Mouse (Mus musculus) Patski (cell line): ENCODE data around the gene Jpt2. TPM values are rescaled to one million over a fixed set of nuclear protein-coding genes. Genes with fewer than 3 reads are reported as not detected.
"Not testable (repeated sequence)": the region's sequence is repeated elsewhere in the genome, so short reads cannot be mapped to it uniquely, and the experiment has no call there.

ENCODE experiments used
- ATAC-seq: fragments of 100-300 bp; one replicate; pipeline ENCODE4 v1.8.0; 2021
- CTCF ChIA-PET: fragments of 350-600 bp; sonication (Branson Sonifier 250); formaldehyde crosslinking; loops from one replicate; lab custom pipeline; 2022; ENCODE audit warnings: inconsistent platforms; lab: Charles Lee
- POLR2A ChIA-PET: fragments of 350-600 bp; sonication (Branson Sonifier 250); formaldehyde crosslinking; loops from one replicate; lab custom pipeline; 2022; ENCODE audit warnings: antibody characterized with exemption, inconsistent platforms; lab: Charles Lee
- DNase-seq: peaks from one replicate; pipeline ENCODE4 v3.0.0-alpha.2; 2011; ENCODE audit warnings: low read depth, low spot score
- H3K27me3 ChIP-seq: fragments of 371-371 bp; one replicate; pipeline ENCODE4 v1.5.1; 2021
- CTCF ChIP-seq: fragments of 100-300 bp; IDR thresholded peaks from one replicate; pipeline ENCODE4 v1.5.1; 2021
- in situ Hi-C: fragments of 300-500 bp; cut with MboI; formaldehyde crosslinking; loops from 3 replicates; pipeline ENCODE4 v1.11.1; 2018; ENCODE audit warnings: low pct_unique_long_range_greater_than_20kb, mixed read lengths
- polyA plus RNA-seq: library from polyadenylated mRNA; unstranded; gene quantifications from one replicate; pipeline ENCODE4 v1.2.3, GENCODE M21; 2021

Jpt2 gene
- polyA plus RNA-seq, 1 experiment from 2014 or later = 50.2 TPM

DNA sequence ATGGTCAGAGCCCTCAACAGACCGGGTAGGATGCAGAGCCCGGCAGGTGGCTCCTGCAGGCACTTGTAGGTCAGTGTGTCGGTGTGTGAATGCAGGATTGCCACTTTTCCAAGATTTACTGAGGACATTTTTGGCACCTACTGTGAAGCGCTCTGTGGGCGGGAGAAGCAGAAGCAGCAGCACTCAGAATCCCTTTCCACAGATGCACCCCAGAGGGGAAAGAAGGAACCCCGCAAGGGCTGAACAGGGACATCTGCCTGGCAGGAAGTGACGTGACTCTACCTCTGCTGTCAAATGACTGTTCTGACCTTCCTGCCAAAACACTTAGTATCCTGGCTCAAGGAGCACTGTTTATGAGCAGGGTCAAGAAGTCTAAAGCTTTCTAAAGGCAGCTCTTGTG lies 17.5 kb downstream of the Jpt2 start:
- no peak for DNase-seq
- no peak for ATAC-seq
- no peaks in the 10 kb centered on the region for H3K27me3 ChIP-seq
- in situ Hi-C loops = no loop called here
- ChIA-PET POLR2A (no interaction called here), CTCF (interaction anchor here (0.7 to 1.0 kb wide), 3 partner anchors 7 to 38 kb away, joined by 3 read pairs; no protein-coding TSS in a partner anchor)
- no peak for TF ChIP-seq CTCF

DNA sequence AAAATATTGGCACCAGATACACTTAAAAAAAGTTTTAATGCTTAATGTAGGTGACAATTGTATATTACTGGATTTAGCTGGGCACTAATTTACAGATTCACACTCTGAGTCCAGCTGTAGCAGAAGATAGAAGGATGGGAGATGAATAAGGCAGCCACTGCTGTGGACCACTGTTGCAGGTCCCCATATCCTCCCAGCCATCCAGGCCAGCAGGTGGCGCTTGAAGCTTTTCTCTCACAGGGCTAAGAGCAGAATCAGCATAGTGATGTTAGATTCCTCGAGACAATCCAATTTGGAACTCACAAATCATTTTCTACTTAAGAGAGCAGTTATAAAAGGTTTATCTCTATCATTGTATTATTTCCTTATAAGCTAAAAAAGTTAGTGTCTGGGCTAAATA lies 18.0 kb downstream of the Jpt2 start:
- H3K27me3 ChIP-seq, DNase-seq, POLR2A ChIA-PET, in situ Hi-C loops: not testable (repeated sequence)
- peak; percentile 73 for TF ChIP-seq CTCF
- CTCF ChIA-PET = interaction anchor here (0.7 to 1.0 kb wide), 4 partner anchors 8 to 39 kb away, joined by 3 to 6 read pairs (median 3); no protein-coding TSS in a partner anchor
- ATAC-seq = peak; percentile 57

DNA sequence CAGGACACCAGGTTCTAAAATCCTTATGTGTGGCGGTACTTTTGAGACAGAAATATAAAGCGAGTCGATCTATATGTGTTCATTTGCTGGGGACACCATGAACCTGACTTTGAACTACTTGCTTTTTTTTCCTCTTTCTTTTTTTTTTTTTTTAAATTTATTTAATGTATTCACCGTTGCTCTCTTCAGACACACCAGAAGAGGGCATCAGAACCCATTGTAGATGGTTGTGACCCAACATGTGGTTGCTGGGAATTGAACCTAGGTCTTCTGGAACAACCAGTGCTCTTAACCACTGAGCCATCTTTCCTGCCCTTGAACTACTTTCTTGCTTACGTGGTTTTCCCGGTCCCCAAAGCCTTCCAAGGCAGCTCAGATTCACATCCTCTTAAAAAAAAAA lies 23.2 kb downstream of the Jpt2 start:
- DNase-seq (no peak), ATAC-seq (no peak)
- POLR2A ChIA-PET = interaction anchor here (0.6 kb wide), 1 partner anchor 126 kb away, joined by 3 read pairs; no protein-coding TSS in a partner anchor
- no peaks in the 10 kb centered on the region for H3K27me3 ChIP-seq
- TF ChIP-seq CTCF = no peak
- in situ Hi-C loops = loop anchor here (5.0 kb wide), 1 partner anchor 80 kb away; the partner anchor contains the start of genes Cramp1l and Ift140
- CTCF ChIA-PET = interaction anchor here (1.6 kb wide), 1 partner anchor 23 kb away, joined by 3 read pairs; the partner anchor contains the start of gene Jpt2

DNA sequence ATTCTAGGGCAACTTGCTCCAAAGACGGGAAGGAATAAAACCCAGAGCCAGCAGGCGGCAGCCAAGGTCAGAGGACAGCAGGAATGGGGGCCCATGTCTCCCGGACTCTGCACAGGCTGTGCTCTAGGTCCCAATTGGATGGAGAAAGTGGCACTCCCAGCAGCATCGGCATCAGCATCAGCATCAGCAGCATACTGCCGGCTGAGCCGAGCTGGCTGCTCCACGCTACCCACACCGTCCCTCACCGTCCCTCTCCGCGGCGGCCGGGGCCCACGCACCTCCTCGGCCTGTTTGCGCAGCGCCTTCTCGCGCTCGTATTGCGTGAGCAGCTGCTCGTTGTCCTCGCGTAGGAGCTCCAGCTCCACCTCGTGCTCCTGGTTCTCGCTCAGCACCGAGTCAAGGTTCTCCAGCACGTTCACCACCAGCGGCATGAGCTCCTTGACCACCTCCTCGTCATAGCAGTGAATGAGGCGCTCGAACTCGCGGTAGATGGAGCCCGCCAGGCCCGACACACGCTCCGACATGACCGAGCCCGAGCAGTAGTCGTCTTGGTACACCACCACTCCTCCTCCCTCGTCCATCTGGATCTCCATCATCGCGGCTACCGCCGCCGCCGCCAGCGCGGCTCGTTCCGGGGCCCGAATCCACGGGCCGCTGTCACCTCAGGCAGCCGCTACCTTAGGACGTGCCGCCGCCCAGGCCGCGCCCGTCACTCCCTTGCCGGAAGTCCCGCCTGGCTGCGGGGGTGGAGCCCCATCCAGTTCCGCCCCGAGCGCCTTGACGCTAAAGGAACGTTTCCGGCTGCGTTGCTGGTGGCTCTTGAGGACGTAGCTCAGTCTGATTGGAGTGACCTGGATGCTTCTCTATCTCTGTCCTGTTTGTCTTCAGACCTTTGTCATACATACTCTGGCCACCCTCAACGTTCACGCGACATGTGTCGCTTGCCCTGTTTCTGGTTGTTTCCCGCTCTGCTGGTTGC lies 23.9 kb downstream of the Jpt2 start, which contains the start of gene Mapk8ip3:
Gene Mapk8ip3 (minus strand): TSS at position 719 of the 979 bp plus-strand sequence.
- no peaks in the 10 kb centered on the region for H3K27me3 ChIP-seq
- ChIA-PET POLR2A (interaction anchor here (0.9 to 1.0 kb wide), 2 partner anchors 10 to 46 kb away, joined by 3 to 4 read pairs; no protein-coding TSS in a partner anchor), CTCF (interaction anchor here (1.6 kb wide), 1 partner anchor 24 kb away, joined by 3 read pairs; the partner anchor contains the start of gene Jpt2)
- in situ Hi-C loops = loop anchor here (5.0 kb wide), 1 partner anchor 81 kb away; the partner anchor contains the start of genes Cramp1l and Ift140
- ATAC-seq (peak; percentile 72), DNase-seq (no peak)
- peak; percentile 62 for TF ChIP-seq CTCF

DNA sequence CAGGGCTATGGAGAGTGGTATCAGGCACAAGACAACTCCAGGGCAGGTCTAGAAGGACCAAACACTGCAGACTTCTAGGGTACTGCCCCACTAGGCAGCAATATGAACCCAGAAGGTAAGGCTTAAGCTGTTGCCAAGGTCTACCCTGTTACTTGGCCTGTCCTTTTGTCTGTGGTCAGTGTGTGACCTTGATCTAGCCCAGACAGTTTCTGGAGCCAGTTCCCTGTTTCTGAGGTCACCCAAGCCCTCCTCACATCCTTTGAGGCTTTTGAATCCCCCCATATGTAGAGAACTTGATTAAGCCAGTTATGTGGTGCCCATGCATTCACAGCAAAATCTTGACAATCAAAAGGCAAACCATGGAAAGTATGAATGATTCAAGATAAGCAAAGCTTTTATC lies 24.8 kb downstream of the Jpt2 start:
- DNase-seq (no peak), ATAC-seq (no peak)
- ChIA-PET CTCF (interaction anchor here (0.8 to 1.5 kb wide), 2 partner anchors 16 to 18 kb away, joined by 3 to 4 read pairs; no protein-coding TSS in a partner anchor), POLR2A (interaction anchor here (0.9 to 1.0 kb wide), 2 partner anchors 9 to 45 kb away, joined by 3 to 4 read pairs; no protein-coding TSS in a partner anchor)
- H3K27me3 ChIP-seq = no peaks in the 10 kb centered on the region
- no peak for TF ChIP-seq CTCF
- in situ Hi-C loops = loop anchor here (5.0 kb wide), 1 partner anchor 82 kb away; the partner anchor contains the start of genes Cramp1l and Ift140

DNA sequence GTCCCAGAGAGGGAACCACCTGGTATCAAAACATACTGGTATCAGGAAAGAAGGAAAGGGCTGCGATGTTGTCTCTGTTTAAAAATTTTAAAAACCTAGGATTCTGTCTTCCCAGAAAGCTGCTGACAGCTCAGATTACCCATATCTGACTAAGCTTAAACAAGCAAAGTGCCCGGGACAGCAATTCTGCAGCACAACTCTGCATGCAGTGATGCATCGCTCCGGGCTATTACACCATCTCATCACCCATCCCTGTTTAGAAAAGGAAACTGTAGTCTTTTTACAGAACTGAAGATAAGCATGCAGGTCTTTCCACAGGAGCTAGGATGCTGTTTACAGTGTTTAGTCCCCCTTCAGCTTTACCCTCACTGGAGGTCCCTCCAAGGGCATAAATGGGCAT lies 25.6 kb downstream of the Jpt2 start:
- in situ Hi-C loops = loop anchor here (5.0 kb wide), 1 partner anchor 82 kb away; the partner anchor contains the start of genes Cramp1l and Ift140
- DNase-seq (no peak), ATAC-seq (peak; percentile 33)
- H3K27me3 ChIP-seq = no peaks in the 10 kb centered on the region
- no peak for TF ChIP-seq CTCF
- ChIA-PET CTCF (interaction anchor here (0.8 to 1.5 kb wide), 3 partner anchors 14 to 18 kb away, joined by 3 to 4 read pairs (median 3); no protein-coding TSS in a partner anchor), POLR2A (interaction anchor here (1.3 kb wide), 1 partner anchor 40 kb away, joined by 4 read pairs; the partner anchor contains the start of genes Eme2 and Mrps34)

DNA sequence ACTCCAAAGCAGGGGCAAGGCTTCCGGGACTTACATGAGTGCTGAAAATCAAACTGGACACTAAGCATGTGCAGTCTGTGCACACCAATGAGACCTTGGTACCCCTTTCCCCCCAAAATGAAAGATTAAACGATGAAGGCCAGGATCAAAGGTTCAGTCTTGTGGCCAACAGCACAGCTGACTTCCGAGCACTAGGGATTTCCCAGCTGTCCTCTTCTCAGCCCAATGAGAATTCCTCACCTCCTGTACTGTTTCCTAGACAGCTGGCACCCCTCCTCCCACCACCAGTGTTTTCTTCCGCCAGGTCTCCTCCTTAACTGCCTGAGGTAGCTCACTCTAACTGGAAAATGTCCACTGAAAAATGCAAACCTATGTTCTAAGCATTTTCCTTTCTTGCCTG lies 27.3 kb downstream of the Jpt2 start:
- in situ Hi-C loops = no loop called here
- DNase-seq (no peak), ATAC-seq (no peak)
- ChIA-PET CTCF (interaction anchor here (1.8 kb wide), 1 partner anchor 30 kb away, joined by 5 read pairs; no protein-coding TSS in a partner anchor), POLR2A (no interaction called here)
- H3K27me3 ChIP-seq = no peaks in the 10 kb centered on the region
- no peak for TF ChIP-seq CTCF

DNA sequence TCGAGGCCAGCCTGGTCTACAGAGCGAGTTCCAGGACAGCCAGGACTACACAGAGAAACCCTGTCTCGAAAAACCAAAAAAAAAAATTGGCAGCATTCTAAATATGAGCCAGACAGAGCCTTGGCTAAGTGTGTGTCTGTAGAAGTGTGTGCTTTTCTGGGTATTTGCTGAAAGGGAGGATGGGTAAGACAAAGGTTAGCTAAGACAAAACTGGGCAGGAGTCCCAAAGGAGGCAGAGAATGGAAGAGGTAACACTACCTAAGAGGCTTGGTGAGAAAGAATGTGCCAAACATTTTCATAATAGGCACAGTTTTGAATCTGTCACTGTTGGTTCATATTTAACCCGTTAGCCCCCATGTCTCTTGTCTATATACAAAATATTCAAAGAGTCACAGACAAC lies 28.1 kb downstream of the Jpt2 start:
- CTCF ChIA-PET = interaction anchor here (1.6 to 1.8 kb wide), 2 partner anchors 17 to 29 kb away, joined by 5 read pairs; no protein-coding TSS in a partner anchor

DNA sequence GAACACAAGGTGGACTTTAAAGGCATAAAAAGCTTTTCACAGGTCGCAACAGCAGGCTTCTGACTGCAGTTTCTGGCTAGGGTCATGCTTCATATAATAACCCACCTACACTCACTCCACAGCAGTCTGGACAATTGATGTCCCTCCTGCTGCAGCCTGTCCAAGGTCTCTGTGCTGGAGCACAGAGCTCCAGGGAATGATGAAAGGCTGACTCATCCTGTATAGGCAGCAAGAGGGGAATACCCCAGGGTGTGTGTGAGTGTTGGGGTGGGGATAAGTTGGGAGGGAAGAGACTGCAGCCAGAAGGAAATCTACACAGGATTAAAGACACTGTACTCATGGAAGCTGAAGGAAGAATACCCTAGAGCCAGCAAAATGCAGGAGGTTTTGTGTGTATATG lies 31.0 kb downstream of the Jpt2 start:
- in situ Hi-C loops = no loop called here
- DNase-seq (no peak), ATAC-seq (peak; percentile 74)
- no peak for TF ChIP-seq CTCF
- ChIA-PET POLR2A (interaction anchor here (1.3 kb wide), 1 partner anchor 8 kb away, joined by 4 read pairs; no protein-coding TSS in a partner anchor), CTCF (interaction anchor here (1.2 to 3.2 kb wide), 2 partner anchors 14 to 16 kb away, joined by 4 to 11 read pairs; no protein-coding TSS in a partner anchor)
- no peaks in the 10 kb centered on the region for H3K27me3 ChIP-seq

More for the DNA sequence above, 28.1 kb downstream of the Jpt2 start:
- DNase-seq = no peak
- H3K27me3 ChIP-seq = no peaks in the 10 kb centered on the region
- no peak for TF ChIP-seq CTCF
- no peak for ATAC-seq
- POLR2A ChIA-PET = no interaction called here
- in situ Hi-C loops = no loop called here

DNA sequence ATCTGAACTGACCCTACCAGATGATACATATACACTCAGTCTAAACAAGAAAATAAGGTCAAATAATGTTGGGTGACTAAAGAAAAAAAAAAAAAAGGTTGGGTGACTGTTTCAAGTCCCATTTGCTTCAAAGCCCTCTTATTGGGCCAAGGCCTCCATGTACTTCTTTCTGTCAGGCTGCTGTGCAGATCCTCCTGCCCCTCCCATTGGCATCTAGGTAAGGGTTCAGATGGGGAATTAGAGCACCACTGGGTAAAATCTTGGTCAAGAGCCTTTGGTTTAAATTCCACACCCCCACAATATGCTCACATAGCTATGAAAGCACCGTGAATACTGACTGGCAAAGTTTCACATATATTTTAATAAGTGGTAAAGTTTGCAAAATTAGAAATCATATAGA lies 37.2 kb downstream of the Jpt2 start:
- TF ChIP-seq CTCF = no peak
- DNase-seq = no peak
- CTCF ChIA-PET = no interaction called here
- POLR2A ChIA-PET = interaction anchor here (0.7 kb wide), 1 partner anchor 26 kb away, joined by 5 read pairs; no protein-coding TSS in a partner anchor
- ATAC-seq = no peak
- in situ Hi-C loops = no loop called here
- H3K27me3 ChIP-seq = no peaks in the 10 kb centered on the region
